Mouse (Mus musculus) megakaryocyte, embryonic 14.5 days (primary cell): ENCODE measurements around the gene 4930438A08Rik.
"Not testable (repeated sequence)": the region's sequence is repeated elsewhere in the genome, so short reads cannot be mapped to it uniquely, and the experiment has no call there.

Experiments
- FLI1 ChIP-seq: IDR thresholded peaks from 2 replicates; pipeline ENCODE4 v1.6.1; 2012; ENCODE audit warnings: low read length, inconsistent platforms, mixed read lengths
- GATA1 ChIP-seq: IDR thresholded peaks from 3 replicates; pipeline ENCODE4 v1.6.1; 2012; ENCODE audit warnings: mixed read lengths, low read length, inconsistent platforms, borderline replicate concordance

GRCm38 (mm10) chr11:58228021-58228420 is 46.6 kb upstream of the 4930438A08Rik start:
- not testable (repeated sequence) for TF ChIP-seq FLI1, GATA1
